Mouse (Mus musculus) myocyte (in vitro differentiated cells): ENCODE data around the gene Akt1.

Experiments used
- CEBPB ChIP-seq: IDR thresholded peaks from 2 replicates; pipeline ENCODE4 v1.6.1; 2011; ENCODE audit warnings: mild to moderate bottlenecking, moderate library complexity; ENCODE audit not compliant: poor library complexity, insufficient read depth, severe bottlenecking
- E2F4 ChIP-seq: IDR thresholded peaks from one replicate; pipeline ENCODE4 v1.6.1; 2011; ENCODE audit warnings: mild to moderate bottlenecking, control low read depth, moderate library complexity; ENCODE audit not compliant: insufficient read depth

GRCm38 (mm10) chr12:112707573-112707869, 32.8 kb upstream of the Akt1 start:
- no peak for TF ChIP-seq CEBPB
- TF ChIP-seq E2F4 = no peak
